Mouse (Mus musculus) liver, embryonic 14.5 days (tissue): ENCODE results near the gene Trappc2l. TPM values are rescaled to one million over a fixed set of nuclear protein-coding genes. Genes with fewer than 3 reads are reported as not detected.

ENCODE experiments used
- ATAC-seq: fragments of 200-750 bp; cut with Nextera tagmentation; 2 replicates; pipeline ENCODE4 v1.8.0; 2017; ENCODE audit warnings: moderate number of reproducible peaks, mild to moderate bottlenecking, moderate library complexity; ENCODE audit not compliant: insufficient read depth
- DNase-seq, 3 experiments: peaks; one replicate each; pipeline ENCODE4 v3.0.0-alpha.2; 2012 to 2013; ENCODE audit warnings: low read depth in 3 of 3, low spot score in 3 of 3
- H3K27ac ChIP-seq: fragments of 300-500 bp; sonication (generic); 2 replicates; pipeline ENCODE4 v1.5.1; 2014; ENCODE audit warnings: moderate library complexity, mild to moderate bottlenecking, control low read depth, inconsistent platforms
- H3K27me3 ChIP-seq: fragments of 300-500 bp; sonication (generic); 2 replicates; pipeline ENCODE4 v1.6.1; 2014; ENCODE audit warnings: mild to moderate bottlenecking, low read length, moderate library complexity; ENCODE audit not compliant: control insufficient read depth, insufficient read depth
- H3K36me3 ChIP-seq: fragments of 300-500 bp; sonication (generic); replicated peaks from 2 replicates; pipeline ENCODE4 v1.6.1; 2014; ENCODE audit warnings: low read depth; ENCODE audit not compliant: control insufficient read depth, insufficient read depth
- H3K4me1 ChIP-seq, 2 experiments: fragments of 200-500 bp in 1 of 2; fragments of 300-500 bp in 1 of 2; sonication (generic) in 1 of 2; replicated peaks; 2 replicates each; pipeline ENCODE4 v1.6.1; 2012 to 2014; ENCODE audit warnings: antibody characterized with exemption in 1 of 2, inconsistent platforms in 1 of 2, low read length in 1 of 2; ENCODE audit not compliant: control insufficient read depth in 2 of 2, insufficient read depth in 2 of 2
- H3K4me2 ChIP-seq: fragments of 300-500 bp; sonication (generic); 2 replicates; pipeline ENCODE4 v1.6.1; 2014; ENCODE audit warnings: low read depth, mild to moderate bottlenecking, control low read depth, moderate library complexity
- H3K4me3 ChIP-seq, 2 experiments: fragments of 200-500 bp in 1 of 2; fragments of 300-500 bp in 1 of 2; sonication (generic) in 1 of 2; 2 replicates each; pipeline ENCODE4 v1.5.1; 2012 to 2014; ENCODE audit warnings: low read depth in 2 of 2, low read length in 2 of 2, mild to moderate bottlenecking in 2 of 2, control low read depth in 1 of 2, inconsistent platforms in 1 of 2, moderate library complexity in 1 of 2; ENCODE audit not compliant: insufficient read depth in 1 of 2
- H3K9ac ChIP-seq: fragments of 300-500 bp; sonication (generic); replicated peaks from 2 replicates; pipeline ENCODE4 v1.6.1; 2014; ENCODE audit warnings: mild to moderate bottlenecking, control low read depth, moderate library complexity
- H3K9me3 ChIP-seq: fragments of 300-500 bp; sonication (generic); 2 replicates; pipeline ENCODE4 v1.6.1; 2016; ENCODE audit warnings: low read length, mixed read lengths; ENCODE audit not compliant: control insufficient read depth
- CTCF ChIP-seq: IDR thresholded peaks from 2 replicates; pipeline ENCODE4 v1.5.1; 2016; ENCODE audit warnings: antibody characterized with exemption, low read depth, control low read depth
- EP300 ChIP-seq: IDR thresholded peaks from 2 replicates; pipeline ENCODE4 v1.6.1; 2016; ENCODE audit warnings: antibody characterized with exemption, low read depth
- WGBS: fragments of 180-500 bp; shearing (Covaris S2); extraction: QIAGEN DNeasy Blood & Tissue Kit; methylation state at CpG from one replicate; pipeline ENCODE4 v1.1.7; 2014; ENCODE audit not compliant: insufficient replicate concordance; 5-methylcytosine and 5-hydroxymethylcytosine counted together
- polyA plus RNA-seq, 2 experiments: library from polyadenylated mRNA; depleted of rRNA in 1 of 2; stranded (reverse) in 1 of 2; unstranded in 1 of 2; fragments of >200 nt; fragmentation: Nextera tagmentation in 1 of 2; extraction: Ambion mirVana in 1 of 2; gene quantifications; 2 replicates each; pipeline versions ENCODE4 v1.2.1 to v1.2.3; 2012 to 2014

Trappc2l gene
- polyA plus RNA-seq, 2 experiments = 27.9 to 35.4 TPM

GRCm38 (mm10) chr8:122623844-122624642, 12.6 kb downstream of the Trappc2l start:
- Histone ChIP-seq H3K36me3 (no peaks in the 10 kb centered on the region), H3K4me3 (no peak overlapping the region), H3K27me3 (no peaks in the 10 kb centered on the region), H3K4me2 (no peak overlapping the region), H3K9ac (no peak overlapping the region), H3K27ac (no peak overlapping the region), H3K9me3 (no peaks in the 10 kb centered on the region), H3K4me1 (peaks cover 2 to 5% of the 10 kb centered on the region in 2 experiments; a peak in 3 of 4 replicates)
- 78% methylated on average over 17 of the region's 17 CpGs for WGBS
- no peak for DNase-seq
- ATAC-seq = no peak
- TF ChIP-seq EP300 (no peak), CTCF (no peak)

- WGBS = 59% methylated on average over 5 of the region's 5 CpGs
- DNase-seq (no peak), ATAC-seq (no peak)
- TF ChIP-seq CTCF = peak; percentile 43
- no peak for TF ChIP-seq EP300
- H3K9ac ChIP-seq = no peak overlapping the region
- H3K36me3 ChIP-seq = no peaks in the 10 kb centered on the region
- H3K4me3 ChIP-seq = no peak overlapping the region
- H3K4me1 ChIP-seq = 0 out of 4 replicates have a peak, but pooled peaks cover 0 to 2% of the 10 kb centered on the region in 2 experiments
- no peak overlapping the region for H3K4me2 ChIP-seq
- no peaks in the 10 kb centered on the region for H3K27me3 ChIP-seq
- H3K9me3 ChIP-seq = no peaks in the 10 kb centered on the region
- no peak overlapping the region for H3K27ac ChIP-seq
Observed at GRCm38 (mm10) chr8:122624653-122625052, 13.2 kb downstream of the Trappc2l start.

- no peak overlapping the region for H3K4me3 ChIP-seq
- H3K4me2 ChIP-seq = no peak overlapping the region
- WGBS = 58% methylated on average over 9 of the region's 9 CpGs
- no peak for ATAC-seq
- peaks cover 7% of the 10 kb centered on the region for H3K36me3 ChIP-seq
- no peak overlapping the region for H3K27ac ChIP-seq
- no peaks in the 10 kb centered on the region for H3K4me1 ChIP-seq
- H3K9me3 ChIP-seq = no peaks in the 10 kb centered on the region
- TF ChIP-seq CTCF (no peak), EP300 (no peak)
- no peak overlapping the region for H3K9ac ChIP-seq
- DNase-seq = no peak
- H3K27me3 ChIP-seq = no peaks in the 10 kb centered on the region
Observed at GRCm38 (mm10) chr8:122625811-122626210, 14.4 kb downstream of the Trappc2l start.

GRCm38 (mm10) chr8:122626896-122627295, 15.5 kb downstream of the Trappc2l start:
- whole genome bisulfite sequencing = 67% methylated on average over 2 of the region's 2 CpGs
- H3K27ac ChIP-seq = no peak overlapping the region
- no peak for TF ChIP-seq EP300
- no peak for TF ChIP-seq CTCF
- H3K36me3 ChIP-seq = peaks cover 7% of the 10 kb centered on the region
- H3K4me3 ChIP-seq = no peak overlapping the region
- no peak for DNase-seq
- H3K9ac ChIP-seq = no peak overlapping the region
- H3K4me1 ChIP-seq = no peaks in the 10 kb centered on the region
- H3K4me2 ChIP-seq = no peak overlapping the region
- no peaks in the 10 kb centered on the region for H3K27me3 ChIP-seq
- no peak for ATAC-seq
- H3K9me3 ChIP-seq = no peaks in the 10 kb centered on the region

- Histone ChIP-seq H3K27me3 (no peaks in the 10 kb centered on the region), H3K9me3 (no peaks in the 10 kb centered on the region), H3K9ac (no peak overlapping the region), H3K27ac (no peak overlapping the region), H3K4me3 (no peak overlapping the region), H3K4me2 (no peak overlapping the region), H3K4me1 (no peaks in the 10 kb centered on the region), H3K36me3 (peaks cover 11% of the 10 kb centered on the region)
- DNase-seq (no peak), ATAC-seq (no peak)
- no peak for TF ChIP-seq EP300
- TF ChIP-seq CTCF = no peak
- WGBS = 77% methylated on average over 10 of the region's 10 CpGs
Observed at GRCm38 (mm10) chr8:122629388-122629787, 17.9 kb downstream of the Trappc2l start.
